Mouse (Mus musculus) Patski (cell line): ENCODE data around the gene Tnpo1. TPM values are rescaled to one million over a fixed set of nuclear protein-coding genes. Genes with fewer than 3 reads are reported as not detected.

Source experiments
- ATAC-seq: fragments of 100-300 bp; one replicate; pipeline ENCODE4 v1.8.0; 2021
- CTCF ChIA-PET: fragments of 350-600 bp; sonication (Branson Sonifier 250); formaldehyde crosslinking; loops from one replicate; lab custom pipeline; 2022; ENCODE audit warnings: inconsistent platforms; lab: Charles Lee
- POLR2A ChIA-PET: fragments of 350-600 bp; sonication (Branson Sonifier 250); formaldehyde crosslinking; loops from one replicate; lab custom pipeline; 2022; ENCODE audit warnings: antibody characterized with exemption, inconsistent platforms; lab: Charles Lee
- DNase-seq: peaks from one replicate; pipeline ENCODE4 v3.0.0-alpha.2; 2011; ENCODE audit warnings: low read depth, low spot score
- H3K27me3 ChIP-seq: fragments of 371-371 bp; one replicate; pipeline ENCODE4 v1.5.1; 2021
- CTCF ChIP-seq: fragments of 100-300 bp; IDR thresholded peaks from one replicate; pipeline ENCODE4 v1.5.1; 2021
- in situ Hi-C: fragments of 300-500 bp; cut with MboI; formaldehyde crosslinking; loops from 3 replicates; pipeline ENCODE4 v1.11.1; 2018; ENCODE audit warnings: low pct_unique_long_range_greater_than_20kb, mixed read lengths
- polyA plus RNA-seq: library from polyadenylated mRNA; unstranded; gene quantifications from one replicate; pipeline ENCODE4 v1.2.3, GENCODE M21; 2021

The Tnpo1 gene
- polyA plus RNA-seq, 1 experiment from 2014 or later = 61.7 TPM

GRCm38 (mm10) chr13:98814275-98815040 lies 111.7 kb downstream of the Tnpo1 start:
- DNase-seq = no peak
- POLR2A ChIA-PET = no interaction called here
- H3K27me3 ChIP-seq = no peaks in the 10 kb centered on the region
- CTCF ChIA-PET = no interaction called here
- no peak for TF ChIP-seq CTCF
- in situ Hi-C loops = no loop called here
- peak; percentile 38 for ATAC-seq

- ChIA-PET POLR2A (no interaction called here), CTCF (no interaction called here)
- DNase-seq (no peak), ATAC-seq (no peak)
- no peaks in the 10 kb centered on the region for H3K27me3 ChIP-seq
- TF ChIP-seq CTCF = no peak
- in situ Hi-C loops = no loop called here
These were observed 112.4 kb downstream of the Tnpo1 start for GRCm38 (mm10) chr13:98813596-98814274.

GRCm38 (mm10) chr13:98813167-98813566 lies 113.0 kb downstream of the Tnpo1 start:
- POLR2A ChIA-PET = no interaction called here
- ATAC-seq = no peak

GRCm38 (mm10) chr13:98812285-98812684 lies 113.9 kb downstream of the Tnpo1 start:
- CTCF ChIA-PET = no interaction called here
- H3K27me3 ChIP-seq = no peaks in the 10 kb centered on the region
- DNase-seq (no peak), ATAC-seq (no peak)
- no peak for TF ChIP-seq CTCF
- POLR2A ChIA-PET = no interaction called here
- in situ Hi-C loops = no loop called here

More at GRCm38 (mm10) chr13:98813167-98813566, 113.0 kb downstream of the Tnpo1 start:
- no peaks in the 10 kb centered on the region for H3K27me3 ChIP-seq
- CTCF ChIA-PET = no interaction called here
- DNase-seq = no peak
- no peak for TF ChIP-seq CTCF
- in situ Hi-C loops = no loop called here

GRCm38 (mm10) chr13:98810143-98810542 lies 116.0 kb downstream of the Tnpo1 start:
- H3K27me3 ChIP-seq = no peaks in the 10 kb centered on the region
- ChIA-PET CTCF (interaction anchor here (1.1 kb wide), 1 partner anchor 23 kb away, joined by 3 read pairs; no protein-coding TSS in a partner anchor), POLR2A (no interaction called here)
- in situ Hi-C loops = no loop called here
- TF ChIP-seq CTCF = no peak
- ATAC-seq = no peak
- no peak for DNase-seq

- peak; percentile 33 for TF ChIP-seq CTCF
- DNase-seq (no peak), ATAC-seq (no peak)
- CTCF ChIA-PET = interaction anchor here (0.9 kb wide), 1 partner anchor 61 kb away, joined by 3 read pairs; no protein-coding TSS in a partner anchor
- in situ Hi-C loops = no loop called here
- POLR2A ChIA-PET = no interaction called here
- H3K27me3 ChIP-seq = no peaks in the 10 kb centered on the region
These were observed 117.1 kb downstream of the Tnpo1 start for GRCm38 (mm10) chr13:98809087-98809486.

- in situ Hi-C loops = no loop called here
- CTCF ChIA-PET = no interaction called here
- ATAC-seq (no peak), DNase-seq (no peak)
- POLR2A ChIA-PET = interaction anchor here (0.7 kb wide), 1 partner anchor 55 kb away, joined by 3 read pairs; no protein-coding TSS in a partner anchor
- no peak for TF ChIP-seq CTCF
- H3K27me3 ChIP-seq = no peaks in the 10 kb centered on the region
These were observed 121.7 kb downstream of the Tnpo1 start for GRCm38 (mm10) chr13:98804480-98804879.

GRCm38 (mm10) chr13:98803699-98804098 lies 122.5 kb downstream of the Tnpo1 start:
- CTCF ChIA-PET = no interaction called here
- no peak for DNase-seq
- in situ Hi-C loops = no loop called here

GRCm38 (mm10) chr13:98802957-98803356 lies 123.2 kb downstream of the Tnpo1 start:
- POLR2A ChIA-PET = no interaction called here
- ATAC-seq (no peak), DNase-seq (no peak)
- CTCF ChIA-PET = no interaction called here
- H3K27me3 ChIP-seq = no peaks in the 10 kb centered on the region
- in situ Hi-C loops = no loop called here
- TF ChIP-seq CTCF = no peak

More at GRCm38 (mm10) chr13:98803699-98804098, 122.5 kb downstream of the Tnpo1 start:
- TF ChIP-seq CTCF = no peak
- POLR2A ChIA-PET = interaction anchor here (0.7 kb wide), 1 partner anchor 54 kb away, joined by 3 read pairs; no protein-coding TSS in a partner anchor
- H3K27me3 ChIP-seq = no peaks in the 10 kb centered on the region
- ATAC-seq = no peak

- no peaks in the 10 kb centered on the region for H3K27me3 ChIP-seq
- POLR2A ChIA-PET = no interaction called here
- TF ChIP-seq CTCF = no peak
- CTCF ChIA-PET = interaction anchor here (1.2 kb wide), 2 partner anchors 9 to 13 kb away, joined by 4 to 5 read pairs; no protein-coding TSS in a partner anchor
- DNase-seq = no peak
- in situ Hi-C loops = no loop called here
- ATAC-seq = no peak
These were observed 130.7 kb downstream of the Tnpo1 start for GRCm38 (mm10) chr13:98795511-98795910.

- no peak for TF ChIP-seq CTCF
These were observed 133.3 kb downstream of the Tnpo1 start for GRCm38 (mm10) chr13:98792864-98793263.

More at GRCm38 (mm10) chr13:98792864-98793263, 133.3 kb downstream of the Tnpo1 start:
- in situ Hi-C loops = no loop called here
- CTCF ChIA-PET = no interaction called here
- DNase-seq (no peak), ATAC-seq (no peak)
- POLR2A ChIA-PET = no interaction called here
- H3K27me3 ChIP-seq = no peaks in the 10 kb centered on the region
